Mouse (Mus musculus) subcutaneous adipose tissue, adult 2 months (tissue): ENCODE data around the gene Spn. TPM values are rescaled to one million over a fixed set of nuclear protein-coding genes. Genes with fewer than 3 reads are reported as not detected.

Experiments
- polyA plus RNA-seq: library from polyadenylated mRNA; depleted of rRNA; stranded (reverse); fragments of >200 nt; gene quantifications from 2 replicates; pipeline ENCODE4 v1.2.3, GENCODE M21; 2012; ENCODE audit warnings: low replicate concordance; rRNA removed

Spn gene
- 2.4 and 3.1 TPM in 2 replicates for polyA plus RNA-seq

DNA sequence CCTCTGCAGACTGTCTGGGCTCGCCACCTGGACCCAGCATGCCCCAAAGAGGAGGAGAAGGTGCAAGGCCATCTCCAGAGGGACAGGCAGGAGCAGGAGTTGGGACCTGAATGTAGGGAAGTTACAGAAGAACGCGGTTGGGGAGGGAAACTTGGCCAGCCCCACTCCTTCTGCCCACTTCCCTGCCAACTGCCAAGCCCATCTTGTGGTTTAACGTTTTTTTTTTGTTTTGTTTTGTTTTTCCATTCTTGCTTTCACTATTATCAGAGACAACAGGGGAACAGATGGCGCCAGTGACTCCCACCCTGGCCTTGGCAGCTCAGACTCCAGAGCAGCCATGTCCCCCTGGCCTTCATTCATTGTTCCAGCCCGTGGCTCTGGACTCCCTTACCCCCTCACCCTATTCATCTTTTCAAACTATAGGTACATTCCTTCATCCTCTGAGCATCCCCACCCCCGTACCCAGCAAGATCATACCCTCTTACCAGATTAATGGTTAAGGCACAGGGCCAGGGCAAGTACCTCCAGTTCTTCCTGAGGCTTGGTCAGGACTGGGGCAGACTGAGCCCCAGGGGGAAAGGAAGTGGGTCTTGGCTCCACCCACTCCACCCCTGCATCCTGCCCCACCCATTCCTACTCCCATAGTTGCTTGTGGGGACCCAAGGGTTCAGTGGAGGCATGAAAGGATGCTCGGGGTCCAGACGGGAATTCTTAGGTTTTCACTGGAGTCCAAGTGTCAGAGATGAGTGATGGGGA is at the start of gene Spn:
Gene Spn (minus strand): TSS at position 562 of the 756 bp plus-strand sequence.

DNA sequence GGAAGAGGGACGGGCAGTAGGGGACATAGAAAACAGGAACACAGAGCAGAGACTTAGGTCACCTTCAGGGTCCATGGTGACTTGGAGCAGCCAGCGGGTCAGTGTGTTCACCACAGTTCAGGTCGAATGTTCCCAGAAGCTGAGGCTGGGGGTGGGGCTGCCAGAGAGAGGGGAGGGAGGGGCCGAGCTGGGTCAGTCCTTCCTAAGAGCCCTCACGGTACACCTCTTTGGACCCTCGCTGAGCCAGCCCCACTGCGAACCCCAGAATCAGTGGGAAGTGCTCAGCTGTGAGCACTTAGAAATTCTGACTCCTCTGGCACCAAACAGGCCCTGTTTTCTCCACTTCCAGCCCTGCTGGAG is 15.7 kb downstream of the Spn start, which contains the start of gene Qprt:
Gene Qprt (minus strand): TSS at position 316 of the 360 bp plus-strand sequence.

DNA sequence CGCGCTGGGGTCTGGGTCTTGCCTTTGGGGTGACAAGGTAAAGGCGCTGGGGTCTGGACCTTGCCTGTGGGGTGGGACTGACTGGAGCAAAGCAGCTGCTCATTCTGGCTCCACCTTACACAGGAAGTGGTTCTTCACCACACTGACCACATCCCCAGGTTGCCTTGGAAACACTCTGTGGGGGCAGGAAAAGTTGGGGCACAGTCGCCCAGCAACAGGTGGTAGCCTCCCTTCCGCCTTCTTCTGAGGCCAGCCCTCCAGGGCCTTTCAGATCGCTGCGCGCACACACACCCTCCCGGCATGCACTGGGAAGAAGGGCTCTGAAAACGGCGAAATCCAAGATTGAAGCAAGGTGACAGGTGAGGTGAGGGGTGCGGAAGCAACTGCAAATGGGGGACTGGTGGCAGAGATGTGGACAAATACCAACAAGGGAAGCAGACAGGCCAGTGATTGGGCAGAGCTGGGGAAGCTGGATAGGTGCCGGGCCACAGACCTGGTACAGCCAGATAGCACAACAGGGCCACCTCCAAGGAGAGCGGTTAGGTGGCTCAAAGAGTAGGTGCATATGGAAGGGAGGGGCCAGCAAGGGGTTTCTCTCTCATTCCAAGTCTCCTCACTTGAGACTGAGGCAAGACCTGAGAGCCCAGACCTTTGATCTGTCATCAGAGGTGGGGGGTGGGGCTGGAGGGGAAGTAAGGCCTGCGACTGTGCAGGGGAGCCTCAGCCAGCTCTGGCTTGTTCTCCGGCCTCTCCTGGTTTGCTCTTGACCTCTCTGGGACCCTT is 46.3 kb downstream of the Spn start, which contains the start of gene AI467606:
Gene AI467606 (plus strand): TSS at position 246 of the 783 bp plus-strand sequence.

DNA sequence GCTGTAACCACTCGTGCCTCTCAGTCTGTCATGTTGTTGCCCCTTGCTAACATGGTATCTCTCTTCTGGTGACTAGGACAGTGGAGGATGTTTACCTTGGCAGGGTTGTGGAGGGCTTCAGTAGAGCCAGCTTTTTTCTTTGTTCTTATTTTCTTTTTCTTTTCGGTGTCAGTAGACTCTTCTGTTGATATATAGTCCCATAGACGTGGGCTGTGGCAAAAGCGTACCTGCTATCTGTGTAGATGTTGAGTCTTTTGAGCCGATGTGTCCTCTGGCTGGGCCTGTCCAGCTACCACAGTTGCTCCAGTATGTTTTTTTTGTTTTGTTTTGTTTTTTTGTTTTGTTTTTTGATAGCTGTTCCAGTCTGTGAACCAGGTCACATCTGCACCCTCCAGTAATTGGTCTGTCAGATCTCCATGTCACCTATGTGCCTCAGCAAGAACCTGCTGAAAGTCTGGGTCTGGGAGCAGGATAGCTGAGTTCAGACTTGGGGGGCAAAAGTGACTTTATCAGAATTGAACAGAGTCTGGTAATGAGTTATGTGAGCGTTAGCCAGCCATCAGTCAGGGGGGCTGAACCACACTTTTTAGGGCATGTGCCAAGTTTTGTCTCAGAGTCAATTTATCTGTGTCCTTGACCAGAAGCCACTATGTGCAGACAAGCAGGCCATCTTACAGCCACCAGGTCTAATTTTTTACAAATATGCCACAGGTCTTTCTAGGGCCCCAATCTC is 50.2 kb downstream of the Spn start, which contains the start of gene Zg16:
Gene Zg16 (minus strand): TSS at position 51 of the 733 bp plus-strand sequence.

Other genes with a start within 250 kb of the Spn start
- 89.0 and 89.8 TPM in 2 replicates for gene Tmem219, start 214.9 kb downstream of the Spn start, polyA plus RNA-seq
- 19.6 and 22.4 TPM in 2 replicates for gene Kctd13, start 208.9 kb downstream of the Spn start, polyA plus RNA-seq
- 0.23 and 0.63 TPM in 2 replicates for gene Asphd1, start 188.2 kb downstream of the Spn start, polyA plus RNA-seq
- 2.4 and 4.4 TPM in 2 replicates for gene Sez6l2, start 187.3 kb downstream of the Spn start, polyA plus RNA-seq
- gene Cdipt, start 161.9 kb downstream of the Spn start, polyA plus RNA-seq, result 205 and 302 TPM in 2 replicates
- gene Cdiptos, start 161.7 kb downstream of the Spn start, polyA plus RNA-seq, result 2.7 and 3.1 TPM in 2 replicates
- gene Mvp, start 123.2 kb downstream of the Spn start, polyA plus RNA-seq, result 93.7 and 103 TPM in 2 replicates
- gene Pagr1b, start 121.3 kb downstream of the Spn start, polyA plus RNA-seq, result 5.3 and 7.1 TPM in 2 replicates
- gene Pagr1a, start 120.5 kb downstream of the Spn start, polyA plus RNA-seq, result 2.6 and 5.8 TPM in 2 replicates
- gene Gm42742, start 116.7 kb downstream of the Spn start, polyA plus RNA-seq, result 25.7 and 62.7 TPM in 2 replicates
- 17.9 and 35.3 TPM in 2 replicates for gene Prrt2, start 116.6 kb downstream of the Spn start, polyA plus RNA-seq
- 90.8 and 204 TPM in 2 replicates for gene Maz, start 110.8 kb downstream of the Spn start, polyA plus RNA-seq
- 2.1 and 9.3 TPM in 2 replicates for gene Kif22, start 95.4 kb downstream of the Spn start, polyA plus RNA-seq
- 0.37 and 0.99 TPM in 2 replicates for gene Zg16, start 50.5 kb downstream of the Spn start, polyA plus RNA-seq
- gene AI467606, start 46.5 kb downstream of the Spn start, polyA plus RNA-seq, result 9.6 and 14.6 TPM in 2 replicates
- gene Qprt, start 15.6 kb downstream of the Spn start, polyA plus RNA-seq, result 1.3 and 3.4 TPM in 2 replicates
- gene Cd2bp2, start 58.2 kb upstream of the Spn start, polyA plus RNA-seq, result 26.3 and 45.0 TPM in 2 replicates
- gene Tbc1d10b, start 70.6 kb upstream of the Spn start, polyA plus RNA-seq, result 29.5 and 47.5 TPM in 2 replicates
- 1.3 and 1.5 TPM in 2 replicates for gene Mylpf, start 71.1 kb upstream of the Spn start, polyA plus RNA-seq
- 5.3 and 22.2 TPM in 2 replicates for gene Zfp553, start 95.2 kb upstream of the Spn start, polyA plus RNA-seq
- 18.4 and 23.6 TPM in 2 replicates for gene Sept1, start 95.3 kb upstream of the Spn start, polyA plus RNA-seq
- gene Zfp771, start 106.5 kb upstream of the Spn start, polyA plus RNA-seq, result 43.2 and 112 TPM in 2 replicates
- 47.0 and 71.1 TPM in 2 replicates for gene Dctpp1, start 122.9 kb upstream of the Spn start, polyA plus RNA-seq
- gene Sephs2, start 136.2 kb upstream of the Spn start, polyA plus RNA-seq, result 30.3 and 33.1 TPM in 2 replicates
- gene Itgal, start 158.4 kb upstream of the Spn start, polyA plus RNA-seq, result 5.0 and 11.6 TPM in 2 replicates
- 24.9 and 37.2 TPM in 2 replicates for gene Zfp768, start 207.8 kb upstream of the Spn start, polyA plus RNA-seq
- gene Zfp747, start 238.2 kb upstream of the Spn start, polyA plus RNA-seq, result 5.7 and 10.7 TPM in 2 replicates
- gene 9130019O22Rik, start 249.3 kb upstream of the Spn start, polyA plus RNA-seq, result 2.8 and 5.8 TPM in 2 replicates